Mouse (Mus musculus) layer of hippocampus, adult 2 months (tissue): ENCODE measurements around the gene Timm9. TPM values are rescaled to one million over a fixed set of nuclear protein-coding genes. Genes with fewer than 3 reads are reported as not detected.
"Not testable (repeated sequence)": the region's sequence is repeated elsewhere in the genome, so short reads cannot be mapped to it uniquely, and the experiment has no call there.

ENCODE experiments used
- DNase-seq, 2 experiments: peaks; one replicate each; pipeline ENCODE4 v3.0.0; 2022; ENCODE audit warnings: low spot score in 2 of 2
- H3K27ac ChIP-seq: fragments of 200-600 bp; 2 replicates; pipeline ENCODE4 v1.8.1; 2022
- H3K4me3 ChIP-seq: fragments of 200-600 bp; 2 replicates; pipeline ENCODE4 v1.8.1; 2022; ENCODE audit warnings: mild to moderate bottlenecking
- CTCF ChIP-seq: fragments of 200-600 bp; conservative IDR thresholded peaks from 2 replicates; pipeline ENCODE4 v1.8.1; 2022; ENCODE audit warnings: antibody characterized with exemption, mild to moderate bottlenecking, moderate library complexity
- total RNA-seq, 2 experiments: library from RNA; stranded (reverse); gene quantifications; 2 replicates each; pipeline ENCODE4 v1.2.3; 2021

Gene Timm9
- total RNA-seq, 2 experiments from 2014 or later = 61.7 to 69.7 TPM

DNA sequence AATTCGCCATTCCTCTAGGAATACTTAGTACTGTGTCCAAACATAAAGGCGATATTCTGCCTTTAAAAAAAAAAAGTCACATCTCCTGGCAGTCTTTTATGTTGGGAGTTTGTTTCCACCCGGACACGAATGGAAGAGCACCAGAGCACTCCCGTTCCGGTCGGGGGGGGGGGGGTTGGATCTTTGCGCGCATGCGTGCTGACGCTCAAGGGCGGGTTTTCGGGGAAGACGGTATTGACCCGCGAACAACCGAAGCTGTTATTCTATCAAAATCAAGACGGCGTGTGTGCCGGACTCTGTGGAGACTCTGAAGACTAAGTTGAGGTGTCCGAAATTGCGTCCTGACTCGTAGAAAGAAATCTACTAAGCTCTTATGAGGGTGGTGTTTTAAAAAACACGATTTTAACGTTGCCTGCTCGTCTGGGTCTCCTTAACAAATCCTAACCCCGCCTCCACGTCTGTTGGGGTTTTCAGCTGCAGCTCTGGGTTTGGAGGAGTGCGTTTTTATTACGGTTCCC, 549 bp upstream of the Timm9 start:
- H3K4me3 ChIP-seq = peak overlapping the region; percentile 97
- H3K27ac ChIP-seq = peak overlapping the region; percentile 99
- DNase-seq = peak; percentile 56 to 79
- TF ChIP-seq CTCF = no peak

DNA sequence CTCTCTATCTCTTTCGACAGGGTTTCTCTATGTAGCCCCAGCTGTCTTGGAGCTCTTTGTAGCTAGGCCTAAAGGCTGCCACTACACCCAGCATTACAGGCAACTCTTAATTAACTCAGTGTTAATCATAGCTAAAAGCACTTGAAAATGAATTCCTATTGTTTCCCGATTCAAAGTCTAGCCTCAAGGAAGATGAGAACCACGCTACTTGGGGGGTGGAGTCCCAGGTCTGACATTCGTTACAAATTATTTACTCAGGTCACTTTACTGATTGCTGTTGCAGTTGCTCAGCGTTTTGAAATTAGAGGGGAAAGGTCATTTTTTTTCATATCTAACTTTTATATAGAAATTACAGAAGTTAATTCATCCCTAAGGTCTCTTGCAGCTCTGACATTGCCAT, 903 bp downstream of the Timm9 start:
- Histone ChIP-seq H3K27ac (peak overlapping the region; percentile 99; the same call in 1 of the 2 replicates), H3K4me3 (peak overlapping the region; percentile 97)
- no peak for TF ChIP-seq CTCF
- DNase-seq = no peak

DNA sequence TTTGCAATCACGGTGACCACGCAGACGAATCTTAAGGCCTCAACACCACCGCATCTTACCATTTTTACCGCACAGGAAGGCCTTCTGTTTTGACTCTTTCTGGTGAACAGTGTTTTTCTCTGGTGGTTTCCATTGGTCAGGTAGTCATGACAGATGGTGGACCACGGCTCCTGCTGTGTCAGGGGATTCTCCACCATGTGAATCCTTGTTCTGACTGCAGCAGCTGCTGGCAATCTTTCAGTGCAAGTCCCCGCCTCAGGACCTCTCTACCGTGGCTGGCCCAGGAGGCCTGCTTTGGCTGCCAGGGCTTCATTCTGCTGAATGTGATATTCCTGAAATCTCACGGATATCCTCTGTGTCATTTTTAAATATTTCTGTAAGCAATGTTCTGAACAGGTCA, 13.2 kb downstream of the Timm9 start:
- DNase-seq = no peak
- no peak for TF ChIP-seq CTCF
- Histone ChIP-seq H3K4me3 (no peak overlapping the region), H3K27ac (no peak overlapping the region)

DNA sequence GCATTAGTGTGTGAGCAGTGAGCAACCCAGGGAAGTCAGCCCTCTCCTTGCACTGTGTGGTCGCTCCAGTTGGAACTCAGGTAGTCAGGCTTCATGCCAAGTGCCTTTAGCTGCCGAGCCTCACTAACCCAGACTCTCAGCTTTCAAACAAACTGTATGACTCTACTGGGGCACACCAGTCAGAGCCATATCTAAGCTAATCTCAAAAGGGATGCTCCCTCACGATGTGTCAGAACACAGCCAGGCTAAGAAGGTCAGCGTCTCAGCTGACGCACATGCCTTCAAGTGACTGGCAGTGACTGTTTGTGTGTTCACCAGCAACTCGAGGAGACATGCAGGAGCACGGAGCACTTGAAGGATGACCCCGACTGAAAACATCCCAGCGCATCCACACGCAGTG, 13.8 kb downstream of the Timm9 start:
- H3K4me3 ChIP-seq = no peak overlapping the region
- no peak for TF ChIP-seq CTCF
- no peak overlapping the region for H3K27ac ChIP-seq
- DNase-seq = no peak

DNA sequence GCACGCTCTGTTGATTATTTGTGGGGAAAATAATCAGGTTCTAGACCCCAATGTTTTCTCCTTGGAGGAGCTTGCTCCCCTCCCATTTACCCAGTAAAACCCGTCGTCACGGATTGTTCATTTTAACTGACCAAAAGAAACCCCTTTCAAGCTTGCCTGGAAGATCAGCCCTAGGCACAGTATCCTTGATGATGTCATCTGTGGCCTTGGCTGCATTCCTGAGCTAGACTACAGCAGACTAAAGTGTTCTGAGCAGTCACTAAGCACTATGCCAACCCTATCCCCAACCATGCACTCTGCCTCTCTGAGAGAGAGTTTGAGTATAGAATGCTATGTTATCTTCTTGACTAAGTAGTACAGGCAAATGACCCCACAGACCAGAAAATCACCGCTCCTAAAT, 20.1 kb downstream of the Timm9 start:
- DNase-seq = no peak
- TF ChIP-seq CTCF = no peak
- H3K4me3 ChIP-seq = no peak overlapping the region
- H3K27ac ChIP-seq = no peak overlapping the region

DNA sequence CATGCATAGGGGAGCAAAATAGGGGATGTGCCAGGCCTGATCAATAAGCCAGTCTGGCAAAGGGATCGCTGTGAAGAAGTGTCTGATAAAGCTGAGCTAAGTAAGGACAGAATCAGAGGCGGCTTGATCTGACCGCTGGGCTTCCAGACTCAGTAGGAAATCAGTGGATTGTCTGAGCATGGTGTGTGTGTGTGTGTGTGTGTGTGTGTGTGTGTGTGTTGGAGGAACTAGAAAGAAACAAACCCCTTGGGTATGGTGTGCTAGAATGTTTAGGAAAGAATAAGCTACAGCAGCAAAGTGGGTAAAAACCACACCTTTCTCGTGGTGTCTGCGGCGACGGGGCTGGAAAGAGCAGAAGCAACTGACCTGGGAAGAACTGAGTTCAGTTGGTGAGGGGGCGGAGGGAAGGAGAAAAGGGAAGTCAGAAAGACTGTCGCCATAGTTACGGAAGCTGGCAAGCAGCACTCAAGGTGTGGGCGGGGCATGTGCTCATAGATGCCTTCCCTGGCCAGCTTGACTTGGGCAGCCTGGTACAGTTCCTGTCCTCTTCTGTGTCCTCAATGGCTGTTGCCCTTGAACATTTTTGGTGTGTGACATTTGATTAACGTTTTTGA, 22.7 kb downstream of the Timm9 start:
- no peak for TF ChIP-seq CTCF
- Histone ChIP-seq H3K4me3 (peak overlapping the region; percentile 22; the same call in 1 of the 2 replicates), H3K27ac (peak overlapping the region; percentile 79)
- DNase-seq = peak; percentile 49 to 66

DNA sequence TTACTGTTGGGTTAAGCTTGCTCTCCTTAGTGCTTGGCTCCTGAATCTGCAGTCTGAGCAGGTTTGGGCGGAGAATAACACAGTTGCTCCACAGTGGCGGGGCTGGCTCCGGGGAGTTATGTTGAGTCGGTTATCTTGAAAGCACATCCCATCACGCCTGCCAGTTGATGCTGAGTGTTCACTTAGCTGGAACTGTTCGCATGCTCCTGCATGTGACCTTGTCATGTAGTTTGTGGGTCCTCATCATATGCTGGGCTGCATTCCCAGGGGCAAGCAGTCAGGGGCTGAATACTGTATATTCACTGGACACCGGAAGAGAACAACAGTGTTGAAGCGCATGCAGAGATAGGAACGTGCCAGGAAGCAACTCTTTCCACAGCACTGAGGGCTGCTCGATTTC, 23.4 kb downstream of the Timm9 start:
- no peak for DNase-seq
- no peak for TF ChIP-seq CTCF
- Histone ChIP-seq H3K4me3 (no peak overlapping the region), H3K27ac (peak overlapping the region; percentile 79)

DNA sequence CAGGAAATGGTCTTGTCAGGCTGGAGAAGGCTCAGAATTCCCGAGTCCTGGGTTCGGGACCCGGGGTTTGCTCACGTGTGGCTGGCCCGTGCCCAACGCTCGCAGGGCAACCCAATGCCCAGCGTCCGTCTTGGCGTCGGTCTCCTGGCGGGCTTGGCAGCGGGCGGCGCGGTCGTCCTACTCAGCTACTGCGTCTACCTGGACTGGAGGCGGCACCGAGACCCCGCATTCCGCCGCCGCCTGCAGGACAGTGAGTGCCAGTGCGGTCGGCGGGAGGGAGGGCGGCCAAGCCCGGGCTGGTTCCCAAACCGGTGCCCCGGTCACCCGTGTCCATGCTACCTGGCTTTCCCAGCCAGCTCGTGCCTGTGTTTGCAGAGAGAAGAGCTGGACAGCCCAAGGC, 25.2 kb downstream of the Timm9 start, which contains the start of gene Tomm20l:
TSS of gene Tomm20l (plus strand) at position 98 of the 400 bp plus-strand sequence.
- Histone ChIP-seq H3K4me3 (peak within 1 kb of the TSS; percentile 35), H3K27ac (no peak within 1 kb of the TSS)
- peak; percentile 59 for TF ChIP-seq CTCF
- DNase-seq = no peak

DNA sequence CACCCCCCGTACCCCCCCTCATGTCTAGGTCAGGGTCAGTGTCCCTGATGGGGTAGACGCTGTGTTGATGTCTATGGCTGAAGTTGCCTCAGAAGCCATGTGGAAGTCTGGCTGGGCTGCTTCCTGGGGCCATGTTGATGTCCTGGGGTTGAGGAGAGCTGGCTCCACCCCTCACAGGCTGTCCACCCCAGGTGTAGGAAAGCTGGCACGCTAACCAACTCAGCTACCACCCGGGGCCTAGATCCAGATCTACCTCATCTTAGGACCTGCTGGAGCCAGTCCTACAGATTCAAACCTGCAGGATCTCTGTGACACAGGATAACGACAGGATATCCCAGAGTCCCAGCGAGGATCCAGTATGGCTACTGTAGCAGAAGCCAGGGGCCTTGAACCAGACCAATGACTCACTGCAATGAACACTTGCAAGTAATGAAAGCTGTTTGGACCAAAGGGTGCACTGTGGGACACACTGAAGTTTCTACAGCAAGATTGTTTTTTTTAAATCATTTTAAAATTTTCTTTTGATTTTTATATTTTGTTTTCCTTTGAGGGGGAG, 29.2 kb downstream of the Timm9 start:
- H3K27ac ChIP-seq = no peak overlapping the region
- TF ChIP-seq CTCF = no peak
- no peak overlapping the region for H3K4me3 ChIP-seq
- DNase-seq = no peak

DNA sequence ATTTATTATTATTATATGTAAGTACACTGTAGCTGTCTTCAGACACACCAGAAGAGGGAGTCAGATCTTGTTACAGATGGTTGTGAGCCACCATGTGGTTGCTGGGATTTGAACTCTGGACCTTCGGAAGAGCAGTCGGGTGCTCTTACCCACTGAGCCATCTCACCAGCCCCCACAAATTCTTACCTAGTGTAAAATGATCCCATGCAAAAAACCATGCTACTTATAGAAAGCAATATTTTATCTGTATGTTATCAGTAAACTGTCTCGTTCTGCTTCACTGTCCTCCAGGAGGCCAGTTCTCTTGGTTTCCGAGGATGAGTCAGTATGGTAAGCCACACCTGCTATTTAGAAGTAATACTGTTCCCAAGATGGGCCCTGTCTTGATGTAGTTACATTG, 32.2 kb downstream of the Timm9 start:
- not testable (repeated sequence) for H3K27ac ChIP-seq, DNase-seq, H3K4me3 ChIP-seq

DNA sequence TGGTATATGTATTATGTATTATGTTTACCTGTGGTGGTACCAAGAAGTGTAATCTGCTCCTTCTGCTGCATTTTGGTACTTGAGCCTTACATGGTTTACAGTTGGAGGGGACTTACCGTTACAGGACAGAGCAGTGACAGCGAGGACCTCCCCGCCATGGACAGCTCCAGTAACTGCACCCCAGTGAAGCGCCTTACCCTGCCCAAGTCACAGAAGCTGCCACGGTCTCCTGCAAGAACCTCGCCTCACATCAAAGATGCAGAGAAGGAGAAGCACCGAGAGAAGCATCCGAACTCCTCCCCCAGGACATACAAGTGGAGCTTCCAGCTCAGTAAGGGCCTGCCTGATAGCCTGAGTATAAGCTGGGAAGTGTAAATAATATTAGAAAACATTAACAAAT, 50.2 kb downstream of the Timm9 start:
- Histone ChIP-seq H3K27ac (no peak overlapping the region), H3K4me3 (no peak overlapping the region)
- no peak for DNase-seq
- TF ChIP-seq CTCF = no peak

Other genes starting within 250 kb of the Timm9 start
- gene Actr10, start 198.8 kb downstream of the Timm9 start, total RNA-seq = 100 to 1,000 TPM; 160 to 172 TPM
- gene Psma3, start 162.1 kb downstream of the Timm9 start, total RNA-seq = 100 to 1,000 TPM; 193 to 200 TPM
- gene Arid4a, start 120.7 kb downstream of the Timm9 start, total RNA-seq = 10 to 100 TPM; 37.3 to 40.2 TPM
- not detected for gene Tomm20l, start 25.3 kb downstream of the Timm9 start, total RNA-seq
- 1 to 10 TPM; 7.5 to 9.0 TPM for gene 2700049A03Rik, start 164 bp upstream of the Timm9 start, total RNA-seq
- gene Dact1, start 173.2 kb upstream of the Timm9 start, total RNA-seq = 1 to 10 TPM; 6.4 to 7.6 TPM